Mouse (Mus musculus): Measurements from ENCODE around the gene Ppp1r14a. TPM values are rescaled to one million over a fixed set of nuclear protein-coding genes. Genes with fewer than 3 reads are reported as not detected.
A peak's percentile ranks its signal among the peaks of the same experiment; 100 is the strongest.

The Ppp1r14a gene
- polyA plus RNA-seq, 1 experiment from 2014 or later = 37.0 TPM

- TF ChIP-seq CTCF (IDR thresholded peaks at IDR 0.05; ENCODE audit: low read depth) = peak; percentile 66
- Histone ChIP-seq H3K36me3 (ENCODE audit: control insufficient read depth, insufficient read depth) (no peaks in the 10 kb centered on the region), H3K27ac (ENCODE audit: low read depth, low read length) (peak within 1 kb of the TSS; percentile 94), H3K4me2 (replicated peaks; ENCODE audit: low read depth) (peak within 1 kb of the TSS; percentile 70), H3K4me3 (ENCODE audit: low read depth, low read length) (peak within 1 kb of the TSS; percentile 71), H3K4me1 (replicated peaks; ENCODE audit: control insufficient read depth, insufficient read depth, low read length) (no peaks in the 10 kb centered on the region; the same call in 1 of the 2 replicates), H3K9ac (ENCODE audit: low read depth, low read length) (peak within 1 kb of the TSS; percentile 91), H3K27me3 (replicated peaks; ENCODE audit: control insufficient read depth, insufficient read depth, low read length) (no peaks in the 10 kb centered on the region), H3K9me3 (ENCODE audit: control insufficient read depth) (no peaks in the 10 kb centered on the region)
- ATAC-seq = peak; percentile 91
- WGBS = under 1% methylated on average over 76 of the region's 80 CpGs
These were observed 7.7 kb upstream of the Ppp1r14a start, which contains the start of gene Spint2 for GRCm38 (mm10) chr7:29281201-29282073. TSS of gene Spint2 (minus strand) at chr7:29281912.

- Histone ChIP-seq H3K9me3 (ENCODE audit: control insufficient read depth) (no peaks in the 10 kb centered on the region), H3K4me2 (replicated peaks; ENCODE audit: low read depth) (peak overlapping the region; percentile 70), H3K4me1 (replicated peaks; ENCODE audit: control insufficient read depth, insufficient read depth, low read length) (no peaks in the 10 kb centered on the region; the same call in 1 of the 2 replicates), H3K27me3 (replicated peaks; ENCODE audit: control insufficient read depth, insufficient read depth, low read length) (no peaks in the 10 kb centered on the region), H3K36me3 (ENCODE audit: control insufficient read depth, insufficient read depth) (no peaks in the 10 kb centered on the region), H3K4me3 (ENCODE audit: low read depth, low read length) (peak overlapping the region; percentile 71), H3K9ac (ENCODE audit: low read depth, low read length) (peak overlapping the region; percentile 91), H3K27ac (ENCODE audit: low read depth, low read length) (peak overlapping the region; percentile 94)
- 6% methylated on average over 21 of the region's 21 CpGs for WGBS
- TF ChIP-seq CTCF (IDR thresholded peaks at IDR 0.05; ENCODE audit: low read depth) = no peak
- peak; percentile 65 for ATAC-seq
These were observed 7.0 kb upstream of the Ppp1r14a start for GRCm38 (mm10) chr7:29282074-29282554.

GRCm38 (mm10) chr7:29283876-29284275 is 5.2 kb upstream of the Ppp1r14a start:
- 82% methylated on average over 4 of the region's 4 CpGs for WGBS
- H3K36me3 ChIP-seq (ENCODE audit: control insufficient read depth, insufficient read depth) = no peaks in the 10 kb centered on the region
- no peaks in the 10 kb centered on the region for H3K27me3 ChIP-seq (replicated peaks; ENCODE audit: control insufficient read depth, insufficient read depth, low read length)
- H3K27ac ChIP-seq (ENCODE audit: low read depth, low read length) = no peak overlapping the region
- ATAC-seq = no peak
- TF ChIP-seq CTCF (IDR thresholded peaks at IDR 0.05; ENCODE audit: low read depth) = no peak
- H3K4me1 ChIP-seq (replicated peaks; ENCODE audit: control insufficient read depth, insufficient read depth, low read length) = no peaks in the 10 kb centered on the region; the same call in 1 of the 2 replicates
- no peak overlapping the region for H3K4me2 ChIP-seq (replicated peaks; ENCODE audit: low read depth)
- no peak overlapping the region for H3K4me3 ChIP-seq (ENCODE audit: low read depth, low read length)
- no peaks in the 10 kb centered on the region for H3K9me3 ChIP-seq (ENCODE audit: control insufficient read depth)
- H3K9ac ChIP-seq (ENCODE audit: low read depth, low read length) = no peak overlapping the region

- Histone ChIP-seq H3K36me3 (ENCODE audit: control insufficient read depth, insufficient read depth) (no peaks in the 10 kb centered on the region), H3K4me1 (replicated peaks; ENCODE audit: control insufficient read depth, insufficient read depth, low read length) (no peaks in the 10 kb centered on the region; the same call in 1 of the 2 replicates), H3K9ac (ENCODE audit: low read depth, low read length) (no peak overlapping the region), H3K27ac (ENCODE audit: low read depth, low read length) (no peak overlapping the region), H3K9me3 (ENCODE audit: control insufficient read depth) (no peaks in the 10 kb centered on the region), H3K4me3 (ENCODE audit: low read depth, low read length) (no peak overlapping the region), H3K4me2 (replicated peaks; ENCODE audit: low read depth) (no peak overlapping the region), H3K27me3 (replicated peaks; ENCODE audit: control insufficient read depth, insufficient read depth, low read length) (no peaks in the 10 kb centered on the region)
- TF ChIP-seq CTCF (IDR thresholded peaks at IDR 0.05; ENCODE audit: low read depth) = no peak
- WGBS = 73% methylated on average over 6 of the region's 6 CpGs
- ATAC-seq = no peak
These were observed 4.6 kb upstream of the Ppp1r14a start for GRCm38 (mm10) chr7:29284523-29284922.

- Histone ChIP-seq H3K27ac (ENCODE audit: low read depth, low read length) (no peak overlapping the region), H3K9me3 (ENCODE audit: control insufficient read depth) (no peaks in the 10 kb centered on the region), H3K9ac (ENCODE audit: low read depth, low read length) (no peak overlapping the region), H3K36me3 (ENCODE audit: control insufficient read depth, insufficient read depth) (no peaks in the 10 kb centered on the region), H3K4me3 (ENCODE audit: low read depth, low read length) (no peak overlapping the region), H3K27me3 (replicated peaks; ENCODE audit: control insufficient read depth, insufficient read depth, low read length) (no peaks in the 10 kb centered on the region), H3K4me2 (replicated peaks; ENCODE audit: low read depth) (no peak overlapping the region), H3K4me1 (replicated peaks; ENCODE audit: control insufficient read depth, insufficient read depth, low read length) (no peaks in the 10 kb centered on the region)
- peak; percentile 39 for ATAC-seq
- peak; percentile 61 for TF ChIP-seq CTCF (IDR thresholded peaks at IDR 0.05; ENCODE audit: low read depth)
- WGBS = 76% methylated on average over 7 of the region's 7 CpGs
These were observed 1.6 kb upstream of the Ppp1r14a start for GRCm38 (mm10) chr7:29287481-29287880.

GRCm38 (mm10) chr7:29288079-29288478 is 1.0 kb upstream of the Ppp1r14a start:
- TF ChIP-seq CTCF (IDR thresholded peaks at IDR 0.05; ENCODE audit: low read depth) = no peak
- Histone ChIP-seq H3K27ac (ENCODE audit: low read depth, low read length) (no peak overlapping the region), H3K9me3 (ENCODE audit: control insufficient read depth) (no peaks in the 10 kb centered on the region), H3K4me1 (replicated peaks; ENCODE audit: control insufficient read depth, insufficient read depth, low read length) (0 out of 2 replicates have a peak, but pooled peaks cover 2% of the 10 kb centered on the region), H3K4me3 (ENCODE audit: low read depth, low read length) (no peak overlapping the region), H3K27me3 (replicated peaks; ENCODE audit: control insufficient read depth, insufficient read depth, low read length) (no peaks in the 10 kb centered on the region), H3K9ac (ENCODE audit: low read depth, low read length) (no peak overlapping the region), H3K4me2 (replicated peaks; ENCODE audit: low read depth) (no peak overlapping the region), H3K36me3 (ENCODE audit: control insufficient read depth, insufficient read depth) (no peaks in the 10 kb centered on the region)
- WGBS = 63% methylated on average over 2 of the region's 2 CpGs
- no peak for ATAC-seq

All from intestine, postnatal 0 days (tissue).